Mouse (Mus musculus) lung, postnatal 0 days (tissue): ENCODE results near the gene Rnd3.

Experiments
- CTCF ChIP-seq: IDR thresholded peaks from 2 replicates; pipeline ENCODE4 v1.5.1; 2016; ENCODE audit warnings: antibody characterized with exemption, mild to moderate bottlenecking
- EP300 ChIP-seq: IDR thresholded peaks from 2 replicates; pipeline ENCODE4 v1.6.1; 2016; ENCODE audit warnings: antibody characterized with exemption, mild to moderate bottlenecking, control low read depth

DNA sequence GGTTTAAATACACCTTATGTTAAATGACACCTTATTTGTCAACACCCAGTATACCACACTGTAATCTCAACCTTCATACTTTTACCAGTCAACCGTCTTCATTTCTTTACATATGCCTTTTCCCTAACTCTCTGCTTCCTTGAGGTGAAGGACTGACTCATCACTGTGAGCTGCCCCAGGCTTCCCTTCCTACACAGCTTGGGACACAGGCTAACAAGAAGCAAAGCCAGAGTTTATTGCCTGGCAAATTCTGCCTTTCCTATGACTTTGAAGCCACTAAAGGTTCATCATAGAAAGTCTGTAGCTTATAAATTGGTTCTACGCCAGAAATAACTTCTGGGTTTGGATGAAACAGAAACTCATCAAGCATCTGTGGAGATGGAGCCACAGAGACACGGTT is 30.2 kb upstream of the Rnd3 start:
- TF ChIP-seq CTCF, result no peak
- no peak for TF ChIP-seq EP300
